Mouse (Mus musculus): ENCODE measurements around the gene Bbx. TPM values are rescaled to one million over a fixed set of nuclear protein-coding genes. Genes with fewer than 3 reads are reported as not detected.

Gene Bbx
- 62.0 and 70.7 TPM in 2 replicates for total RNA-seq (2017)

- ATAC-seq (replicated peaks in 1 of 2; ENCODE audit: insufficient read depth in 1 of 2, low FRiP score in 2 of 2, low TSS enrichment in 1 of 2, low read depth in 1 of 2, poor library complexity in 2 of 2, severe bottlenecking in 2 of 2), result peak; percentile 91 to 93
Observed at GRCm38 (mm10) chr16:50432062-50432878, at the start of gene Bbx. Gene Bbx, minus strand, starts transcription at chr16:50432390.

- ATAC-seq (replicated peaks in 1 of 2; ENCODE audit: insufficient read depth in 1 of 2, low FRiP score in 2 of 2, low TSS enrichment in 1 of 2, low read depth in 1 of 2, poor library complexity in 2 of 2, severe bottlenecking in 2 of 2), result peak in 1 of 2 experiments; percentile 9; a peak in 1 of 4 replicates
Observed at GRCm38 (mm10) chr16:50481892-50482291, 49.7 kb upstream of the Bbx start.

GRCm38 (mm10) chr16:50481341-50481740 lies 49.2 kb upstream of the Bbx start:
- no peak for ATAC-seq (replicated peaks in 1 of 2; ENCODE audit: insufficient read depth in 1 of 2, low FRiP score in 2 of 2, low TSS enrichment in 1 of 2, low read depth in 1 of 2, poor library complexity in 2 of 2, severe bottlenecking in 2 of 2)

- ATAC-seq (replicated peaks in 1 of 2; ENCODE audit: insufficient read depth in 1 of 2, low FRiP score in 2 of 2, low TSS enrichment in 1 of 2, low read depth in 1 of 2, poor library complexity in 2 of 2, severe bottlenecking in 2 of 2), result no peak
Observed at GRCm38 (mm10) chr16:50478695-50479094, 46.5 kb upstream of the Bbx start.

- ATAC-seq (replicated peaks in 1 of 2; ENCODE audit: insufficient read depth in 1 of 2, low FRiP score in 2 of 2, low TSS enrichment in 1 of 2, low read depth in 1 of 2, poor library complexity in 2 of 2, severe bottlenecking in 2 of 2), result no peak
Observed at GRCm38 (mm10) chr16:50477628-50478027, 45.4 kb upstream of the Bbx start.

GRCm38 (mm10) chr16:50462226-50462870 lies 30.2 kb upstream of the Bbx start:
- peak in 1 of 2 experiments; percentile 32; a peak in 1 of 4 replicates for ATAC-seq (replicated peaks in 1 of 2; ENCODE audit: insufficient read depth in 1 of 2, low FRiP score in 2 of 2, low TSS enrichment in 1 of 2, low read depth in 1 of 2, poor library complexity in 2 of 2, severe bottlenecking in 2 of 2)

- ATAC-seq (replicated peaks in 1 of 2; ENCODE audit: insufficient read depth in 1 of 2, low FRiP score in 2 of 2, low TSS enrichment in 1 of 2, low read depth in 1 of 2, poor library complexity in 2 of 2, severe bottlenecking in 2 of 2), result no peak
Observed at GRCm38 (mm10) chr16:50459146-50459545, 27.0 kb upstream of the Bbx start.

GRCm38 (mm10) chr16:50456053-50456452 lies 23.9 kb upstream of the Bbx start:
- ATAC-seq (replicated peaks in 1 of 2; ENCODE audit: insufficient read depth in 1 of 2, low FRiP score in 2 of 2, low TSS enrichment in 1 of 2, low read depth in 1 of 2, poor library complexity in 2 of 2, severe bottlenecking in 2 of 2), result no peak

GRCm38 (mm10) chr16:50449086-50449485 lies 16.9 kb upstream of the Bbx start:
- peak; percentile 46 to 71; a peak in 3 of 4 replicates for ATAC-seq (replicated peaks in 1 of 2; ENCODE audit: insufficient read depth in 1 of 2, low FRiP score in 2 of 2, low TSS enrichment in 1 of 2, low read depth in 1 of 2, poor library complexity in 2 of 2, severe bottlenecking in 2 of 2)

GRCm38 (mm10) chr16:50445014-50445413 lies 12.8 kb upstream of the Bbx start:
- peak; percentile 32 to 66; a peak in 2 of 4 replicates for ATAC-seq (replicated peaks in 1 of 2; ENCODE audit: insufficient read depth in 1 of 2, low FRiP score in 2 of 2, low TSS enrichment in 1 of 2, low read depth in 1 of 2, poor library complexity in 2 of 2, severe bottlenecking in 2 of 2)

GRCm38 (mm10) chr16:50438816-50439215 lies 6.6 kb upstream of the Bbx start:
- no peak for ATAC-seq (replicated peaks in 1 of 2; ENCODE audit: insufficient read depth in 1 of 2, low FRiP score in 2 of 2, low TSS enrichment in 1 of 2, low read depth in 1 of 2, poor library complexity in 2 of 2, severe bottlenecking in 2 of 2)

GRCm38 (mm10) chr16:50437788-50438187 lies 5.6 kb upstream of the Bbx start:
- peak; percentile 27 to 60; a peak in 2 of 4 replicates for ATAC-seq (replicated peaks in 1 of 2; ENCODE audit: insufficient read depth in 1 of 2, low FRiP score in 2 of 2, low TSS enrichment in 1 of 2, low read depth in 1 of 2, poor library complexity in 2 of 2, severe bottlenecking in 2 of 2)

GRCm38 (mm10) chr16:50437331-50437730 lies 5.1 kb upstream of the Bbx start:
- no peak for ATAC-seq (replicated peaks in 1 of 2; ENCODE audit: insufficient read depth in 1 of 2, low FRiP score in 2 of 2, low TSS enrichment in 1 of 2, low read depth in 1 of 2, poor library complexity in 2 of 2, severe bottlenecking in 2 of 2)

- ATAC-seq (replicated peaks in 1 of 2; ENCODE audit: insufficient read depth in 1 of 2, low FRiP score in 2 of 2, low TSS enrichment in 1 of 2, low read depth in 1 of 2, poor library complexity in 2 of 2, severe bottlenecking in 2 of 2), result no peak
Observed at GRCm38 (mm10) chr16:50431011-50431981, 894 bp downstream of the Bbx start.

GRCm38 (mm10) chr16:50430515-50430877 lies 1.7 kb downstream of the Bbx start:
- ATAC-seq (replicated peaks in 1 of 2; ENCODE audit: insufficient read depth in 1 of 2, low FRiP score in 2 of 2, low TSS enrichment in 1 of 2, low read depth in 1 of 2, poor library complexity in 2 of 2, severe bottlenecking in 2 of 2), result no peak

- no peak for ATAC-seq (replicated peaks in 1 of 2; ENCODE audit: insufficient read depth in 1 of 2, low FRiP score in 2 of 2, low TSS enrichment in 1 of 2, low read depth in 1 of 2, poor library complexity in 2 of 2, severe bottlenecking in 2 of 2)
Observed at GRCm38 (mm10) chr16:50429692-50430514, 2.3 kb downstream of the Bbx start.

Data from hematopoietic stem cell, adult 5-6 weeks (primary cell).